Mouse (Mus musculus): ENCODE measurements at regions not wholly inside any gene's neighbourhood (a gene's known extent, or its start where the extent isn't known, plus 50 kb on each side); places are given as distances from the start of the nearest gene placed in this dataset.

GRCm38 (mm10) chrX:14091661-14092060 is 119.3 kb upstream of the H2al1n start:
- intact Hi-C loops (cut with DNase I): no loop called here
- no peak for DNase-seq

DNA sequence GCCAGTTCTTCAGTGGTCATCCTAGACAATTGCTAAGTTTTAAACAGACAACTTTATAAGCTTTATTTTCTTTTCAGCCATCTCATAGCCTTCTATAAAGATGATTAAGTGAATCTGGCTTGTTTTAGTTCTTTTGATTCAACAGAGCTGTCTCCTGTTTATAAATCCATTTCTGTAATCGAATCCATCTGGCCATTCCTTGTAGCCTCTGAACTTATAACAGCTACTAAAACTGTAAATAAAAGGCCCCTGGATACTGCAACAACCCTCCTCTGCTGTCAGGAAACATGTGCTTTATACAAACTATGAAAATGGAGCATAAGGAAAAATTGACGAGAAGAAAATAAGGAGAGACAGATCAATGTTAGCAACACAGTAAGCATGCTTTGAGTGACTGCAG is 77.4 kb upstream of the H2al1n start:
- intact Hi-C loops (cut with DNase I): no loop called here
- no peak for DNase-seq

GRCm38 (mm10) chrX:14134600-14134999 is 76.3 kb upstream of the H2al1n start:
- DNase-seq: no peak
- intact Hi-C loops (cut with DNase I): no loop called here

DNA sequence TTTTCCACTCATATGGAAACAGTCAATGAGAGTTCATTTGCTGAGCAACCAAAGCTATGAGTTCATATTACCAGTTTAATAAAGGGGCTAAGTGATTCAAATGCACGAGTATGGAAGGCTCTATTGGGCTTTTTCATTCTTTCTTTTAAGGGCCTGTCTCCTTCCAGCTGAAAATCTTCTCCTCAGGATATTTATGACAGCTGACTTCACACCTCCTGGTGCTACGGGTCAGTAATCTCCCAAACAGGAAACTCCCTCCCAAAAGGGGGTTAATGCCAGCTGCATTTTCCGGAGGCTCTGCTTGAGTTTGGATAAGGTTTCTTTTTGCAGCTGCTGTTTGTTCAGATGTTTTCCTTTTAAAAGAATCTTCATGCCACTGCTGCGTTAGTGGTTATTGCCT is 72.5 kb upstream of the H2al1n start:
- intact Hi-C loops (cut with DNase I): no loop called here
- DNase-seq: peak; percentile 1 to 16

All from heart, postnatal 14 days (tissue).